Mouse (Mus musculus): ENCODE measurements at regions not wholly inside any gene's neighbourhood (a gene's known extent, or its start where the extent isn't known, plus 50 kb on each side); places are given as distances from the start of the nearest gene placed in this dataset.

DNA sequence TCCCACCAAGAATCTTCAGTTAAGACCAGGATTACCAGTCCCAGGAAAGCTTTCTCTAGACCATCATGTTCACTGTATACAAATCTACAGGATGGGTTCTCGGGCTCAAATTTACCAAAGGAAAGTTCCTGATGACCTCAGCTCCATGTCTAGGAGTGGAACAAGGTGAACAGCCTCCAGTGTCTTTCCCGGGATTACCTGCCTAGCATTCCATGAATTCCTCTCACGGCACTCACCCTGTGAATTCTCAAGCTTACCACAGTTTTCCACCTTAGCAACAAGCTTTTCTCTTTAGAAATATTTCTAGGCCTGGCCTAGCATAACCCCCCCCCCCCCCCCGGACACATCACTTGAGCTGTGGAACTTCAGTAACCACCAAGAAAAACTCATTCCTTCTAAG, 1158.9 kb downstream of the A830018L16Rik start:
- TF ChIP-seq CTCF (IDR thresholded peaks at IDR 0.05; ENCODE audit: extremely low read depth, insufficient read depth, low read length): no peak
- no peak for TF ChIP-seq POLR2A (IDR thresholded peaks at IDR 0.05; ENCODE audit: extremely low read depth, insufficient read depth, low read length)
